In the genomic region with DNA sequence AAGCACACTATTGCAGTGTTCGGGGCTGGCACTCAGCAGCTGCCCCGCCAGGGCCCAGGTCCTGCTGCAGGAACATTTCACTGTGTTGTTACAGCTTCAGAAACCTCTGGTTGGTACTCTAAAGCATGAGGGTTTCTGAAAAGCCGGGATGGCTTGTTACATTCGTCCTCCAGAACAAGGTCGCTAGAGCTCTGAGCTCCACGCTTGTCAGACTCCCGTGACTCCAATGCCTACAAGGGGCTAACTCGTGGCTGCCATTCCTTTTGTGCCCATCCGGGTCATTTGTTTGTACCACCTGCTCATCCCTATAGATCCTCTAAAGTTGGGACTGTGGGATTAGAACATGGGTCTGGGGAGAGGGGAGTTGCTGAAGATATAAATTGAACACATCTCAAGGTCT, we compare ENCODE assay signal across 27 mouse cellular contexts.
"Had no signal": no experiment of that assay in that cellular context is flagged by ENCODE, and none has a peak within 500 bp of the region (broad histone marks: within the 10 kb centered on the region; RNA-seq: fewer than 3 reads in every experiment).

No protein-coding gene starts in this region.

- H3K4me1 ChIP-seq: embryonic facial prominence, embryonic 10.5 days; embryonic facial prominence, embryonic 12.5 days; embryonic facial prominence, embryonic 13.5 days; forebrain, embryonic 10.5 days; forebrain, embryonic 12.5 days; forebrain, embryonic 13.5 days; forebrain, embryonic 15.5 days had no signal

- H3K4me2 ChIP-seq: embryonic facial prominence, embryonic 12.5 days; embryonic facial prominence, embryonic 13.5 days; embryonic facial prominence, embryonic 15.5 days; forebrain, embryonic 12.5 days; forebrain, embryonic 13.5 days; forebrain, embryonic 15.5 days had no signal

- H3K36me3 ChIP-seq: embryonic facial prominence, embryonic 10.5 days; embryonic facial prominence, embryonic 12.5 days; embryonic facial prominence, embryonic 13.5 days; embryonic facial prominence, embryonic 15.5 days; forebrain, embryonic 10.5 days; forebrain, embryonic 12.5 days; forebrain, embryonic 15.5 days had no signal

- H3K9me3 ChIP-seq: embryonic facial prominence, embryonic 10.5 days; embryonic facial prominence, embryonic 12.5 days; embryonic facial prominence, embryonic 13.5 days; embryonic facial prominence, embryonic 15.5 days; forebrain, embryonic 10.5 days; forebrain, embryonic 12.5 days; forebrain, embryonic 13.5 days; forebrain, embryonic 15.5 days had no signal

- DNase-seq: cerebellum, adult 2 months; cerebellum, adult 8-10 months; cerebellum, adult 9-10 months; cerebellum, adult 9-11 months; cerebellum, postnatal 10 days; cerebellum, postnatal 14 days; cerebellum, postnatal 25 days; cerebellum, postnatal 36 days; embryo, embryonic 11 days; forebrain, postnatal 0 days; gastrocnemius, adult 2 months; gastrocnemius, postnatal 10 days; gastrocnemius, postnatal 14 days; gastrocnemius, postnatal 25 days; gastrocnemius, postnatal 36 days; heart, adult 2 months had no signal

- H3K27me3 ChIP-seq: embryonic facial prominence, embryonic 12.5 days; embryonic facial prominence, embryonic 13.5 days; embryonic facial prominence, embryonic 15.5 days; forebrain, embryonic 12.5 days; forebrain, embryonic 13.5 days; forebrain, embryonic 15.5 days had no signal

- H3K4me3 ChIP-seq: embryonic facial prominence, embryonic 10.5 days; embryonic facial prominence, embryonic 12.5 days; embryonic facial prominence, embryonic 13.5 days; embryonic facial prominence, embryonic 15.5 days; erythroblast, embryonic 14.5 days; forebrain, embryonic 10.5 days; forebrain, embryonic 12.5 days; forebrain, embryonic 13.5 days; forebrain, embryonic 15.5 days; gastrocnemius, adult 2 months; heart, adult 2 months had no signal

- ATAC-seq: forebrain, embryonic 13.5 days; forebrain, embryonic 14.5 days; forebrain, embryonic 15.5 days; forebrain, embryonic 16.5 days; forebrain, postnatal 0 days had no signal

- H3K9ac ChIP-seq: embryonic facial prominence, embryonic 12.5 days; embryonic facial prominence, embryonic 13.5 days; embryonic facial prominence, embryonic 15.5 days; forebrain, embryonic 12.5 days; forebrain, embryonic 13.5 days; forebrain, embryonic 15.5 days; forebrain, postnatal 0 days had no signal

- H3K27ac ChIP-seq: embryonic facial prominence, embryonic 10.5 days; embryonic facial prominence, embryonic 12.5 days; embryonic facial prominence, embryonic 13.5 days; embryonic facial prominence, embryonic 15.5 days; forebrain, embryonic 10.5 days; forebrain, embryonic 12.5 days; forebrain, embryonic 13.5 days; forebrain, embryonic 15.5 days; gastrocnemius, adult 2 months; heart, adult 2 months had no signal
